Mouse (Mus musculus) liver, embryonic 14.5 days (tissue): Measurements from ENCODE around the gene Cog4.

Source experiments
- CTCF ChIP-seq: IDR thresholded peaks from 2 replicates; pipeline ENCODE4 v1.5.1; 2016; ENCODE audit warnings: antibody characterized with exemption, low read depth, control low read depth
- EP300 ChIP-seq: IDR thresholded peaks from 2 replicates; pipeline ENCODE4 v1.6.1; 2016; ENCODE audit warnings: antibody characterized with exemption, low read depth

DNA sequence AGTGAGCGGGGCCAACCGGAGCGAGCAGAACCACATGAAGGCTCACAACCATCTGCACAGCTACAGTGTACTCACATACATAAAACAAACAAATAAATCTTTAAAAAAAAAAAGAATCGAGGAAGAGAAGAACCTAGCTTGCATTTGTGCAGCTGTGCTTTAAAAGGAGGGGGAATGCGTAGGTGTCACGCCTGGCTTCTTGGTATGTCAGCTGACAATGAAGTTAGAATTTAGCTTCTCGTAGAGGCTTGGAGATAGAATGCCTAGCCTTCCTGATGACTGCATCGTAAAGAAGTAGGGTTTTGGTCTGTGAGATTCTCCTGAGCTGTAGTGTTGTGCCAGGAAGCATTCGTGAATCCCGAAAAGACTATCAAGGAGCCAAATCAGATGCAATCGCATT lies 71.6 kb downstream of the Cog4 start:
- TF ChIP-seq EP300, result no peak
- no peak for TF ChIP-seq CTCF
